Mouse (Mus musculus): ENCODE results near the gene Lsamp. TPM values are rescaled to one million over a fixed set of nuclear protein-coding genes. Genes with fewer than 3 reads are reported as not detected.
A peak's percentile ranks its signal among the peaks of the same experiment; 100 is the strongest.

The Lsamp gene
- polyA plus RNA-seq, 1 experiment from 2014 or later: 5.5 TPM

GRCm38 (mm10) chr16:41745037-41745436, 1760.9 kb downstream of the Lsamp start:
- Histone ChIP-seq H3K4me2 (replicated peaks; ENCODE audit: low read depth, low read length) (no peak overlapping the region), H3K9ac (ENCODE audit: low read depth, low read length) (no peak overlapping the region), H3K27ac (ENCODE audit: low read depth, low read length) (no peak overlapping the region), H3K9me3 (ENCODE audit: control insufficient read depth, low read length) (no peaks in the 10 kb centered on the region), H3K4me3 (ENCODE audit: low read length) (no peak overlapping the region), H3K27me3 (ENCODE audit: control insufficient read depth, insufficient read depth, low read length) (no peaks in the 10 kb centered on the region), H3K36me3 (ENCODE audit: control insufficient read depth, insufficient read depth, low read length) (no peaks in the 10 kb centered on the region), H3K4me1 (ENCODE audit: control insufficient read depth, insufficient read depth, low read length) (no peaks in the 10 kb centered on the region)
- peak; percentile 92 for ATAC-seq (ENCODE audit: low FRiP score, low TSS enrichment)
- WGBS: 32% methylated on average over 4 of the region's 4 CpGs

- Histone ChIP-seq H3K27ac (ENCODE audit: low read depth, low read length) (no peak overlapping the region), H3K36me3 (ENCODE audit: control insufficient read depth, insufficient read depth, low read length) (no peaks in the 10 kb centered on the region), H3K9me3 (ENCODE audit: control insufficient read depth, low read length) (no peaks in the 10 kb centered on the region), H3K9ac (ENCODE audit: low read depth, low read length) (no peak overlapping the region), H3K27me3 (ENCODE audit: control insufficient read depth, insufficient read depth, low read length) (no peaks in the 10 kb centered on the region), H3K4me1 (ENCODE audit: control insufficient read depth, insufficient read depth, low read length) (no peaks in the 10 kb centered on the region), H3K4me2 (replicated peaks; ENCODE audit: low read depth, low read length) (no peak overlapping the region), H3K4me3 (ENCODE audit: low read length) (no peak overlapping the region)
- ATAC-seq (ENCODE audit: low FRiP score, low TSS enrichment): no peak
- 86% methylated on average over 11 of the region's 11 CpGs for whole genome bisulfite sequencing
These were observed 1762.2 kb downstream of the Lsamp start for GRCm38 (mm10) chr16:41746235-41746911.

DNA sequence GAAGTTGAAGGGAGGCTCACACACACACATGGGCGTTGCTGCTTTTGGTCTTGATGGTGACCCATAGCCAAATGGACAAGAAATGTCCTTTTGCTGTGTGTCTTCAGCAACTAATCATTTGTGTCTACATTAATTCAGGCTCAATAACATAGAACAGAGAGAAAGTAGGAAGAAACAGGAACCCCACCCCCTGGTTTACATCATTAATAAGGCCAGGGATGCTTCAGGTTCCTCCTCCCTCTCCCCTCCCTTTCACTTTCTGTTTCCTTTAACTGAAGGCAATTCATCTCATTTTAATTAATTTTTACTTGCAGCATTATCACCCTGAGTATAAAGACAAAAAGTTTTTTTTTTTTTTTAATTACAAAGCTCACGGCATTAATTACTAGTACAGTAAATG, 1763.7 kb downstream of the Lsamp start:
- no peak for ATAC-seq (ENCODE audit: low FRiP score, low TSS enrichment)
- Histone ChIP-seq H3K27ac (ENCODE audit: low read depth, low read length) (no peak overlapping the region), H3K9me3 (ENCODE audit: control insufficient read depth, low read length) (no peaks in the 10 kb centered on the region), H3K9ac (ENCODE audit: low read depth, low read length) (no peak overlapping the region), H3K4me1 (ENCODE audit: control insufficient read depth, insufficient read depth, low read length) (no peaks in the 10 kb centered on the region), H3K4me3 (ENCODE audit: low read length) (no peak overlapping the region), H3K36me3 (ENCODE audit: control insufficient read depth, insufficient read depth, low read length) (no peaks in the 10 kb centered on the region), H3K27me3 (ENCODE audit: control insufficient read depth, insufficient read depth, low read length) (no peaks in the 10 kb centered on the region), H3K4me2 (replicated peaks; ENCODE audit: low read depth, low read length) (no peak overlapping the region)
- WGBS: 74% methylated on average over 2 of the region's 2 CpGs

DNA sequence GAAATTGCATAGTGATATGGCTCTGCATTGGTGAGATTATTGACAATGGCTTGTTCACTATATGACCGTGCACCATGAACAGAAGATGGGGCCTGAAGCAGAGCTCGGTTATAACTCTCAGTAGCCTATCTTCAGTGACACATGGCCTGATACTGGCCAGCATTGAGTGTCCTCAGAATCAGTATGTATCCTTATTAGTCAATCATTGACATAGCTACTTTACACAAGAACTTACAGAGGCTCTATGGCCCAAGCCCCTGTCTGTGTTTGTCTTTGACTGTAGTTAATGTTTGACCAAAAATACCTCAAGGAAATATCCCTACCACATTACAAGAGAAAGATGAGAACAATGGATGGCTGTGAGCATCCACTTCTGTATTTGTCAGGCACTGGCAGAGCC, 1764.6 kb downstream of the Lsamp start:
- H3K27ac ChIP-seq (ENCODE audit: low read depth, low read length): no peak overlapping the region
- no peak overlapping the region for H3K4me2 ChIP-seq (replicated peaks; ENCODE audit: low read depth, low read length)
- no peaks in the 10 kb centered on the region for H3K4me1 ChIP-seq (ENCODE audit: control insufficient read depth, insufficient read depth, low read length)
- no peaks in the 10 kb centered on the region for H3K27me3 ChIP-seq (ENCODE audit: control insufficient read depth, insufficient read depth, low read length)
- no peak overlapping the region for H3K4me3 ChIP-seq (ENCODE audit: low read length)
- H3K9me3 ChIP-seq (ENCODE audit: control insufficient read depth, low read length): no peaks in the 10 kb centered on the region
- peak; percentile 59; the same call in 1 of the 2 replicates for ATAC-seq (ENCODE audit: low FRiP score, low TSS enrichment)
- H3K9ac ChIP-seq (ENCODE audit: low read depth, low read length): no peak overlapping the region
- WGBS: 85% methylated on average over 2 of the region's 2 CpGs
- no peaks in the 10 kb centered on the region for H3K36me3 ChIP-seq (ENCODE audit: control insufficient read depth, insufficient read depth, low read length)

DNA sequence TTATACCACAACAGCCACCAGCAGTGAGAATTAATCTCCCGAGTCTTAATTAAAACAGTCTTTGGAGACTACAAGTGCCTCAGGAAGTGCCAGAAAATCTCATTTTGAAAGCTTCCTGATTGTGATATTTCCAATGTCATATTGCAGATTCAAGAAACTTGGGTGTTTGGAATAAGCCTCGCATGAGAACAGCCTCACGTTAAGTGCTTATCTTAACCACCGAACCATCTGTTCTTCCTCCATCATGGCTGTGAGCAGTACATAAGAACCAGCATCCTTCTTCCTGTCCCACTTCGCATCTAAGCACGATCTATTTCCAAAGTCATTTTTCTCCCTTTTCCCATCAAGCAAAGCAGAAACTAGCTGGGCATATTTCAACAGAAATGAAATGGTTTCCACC, 1780.1 kb downstream of the Lsamp start:
- ATAC-seq (ENCODE audit: low FRiP score, low TSS enrichment): no peak

GRCm38 (mm10) chr16:41771427-41772125, 1787.4 kb downstream of the Lsamp start:
- Histone ChIP-seq H3K9ac (ENCODE audit: low read depth, low read length) (no peak overlapping the region), H3K4me2 (replicated peaks; ENCODE audit: low read depth, low read length) (no peak overlapping the region), H3K4me3 (ENCODE audit: low read length) (no peak overlapping the region), H3K9me3 (ENCODE audit: control insufficient read depth, low read length) (no peaks in the 10 kb centered on the region), H3K4me1 (ENCODE audit: control insufficient read depth, insufficient read depth, low read length) (peaks cover 4% of the 10 kb centered on the region; the same call in 1 of the 2 replicates), H3K27me3 (ENCODE audit: control insufficient read depth, insufficient read depth, low read length) (no peaks in the 10 kb centered on the region), H3K27ac (ENCODE audit: low read depth, low read length) (no peak overlapping the region), H3K36me3 (ENCODE audit: control insufficient read depth, insufficient read depth, low read length) (no peaks in the 10 kb centered on the region)
- ATAC-seq (ENCODE audit: low FRiP score, low TSS enrichment): peak; percentile 82; the same call in 1 of the 2 replicates
- 60% methylated on average over 4 of the region's 4 CpGs for WGBS

More for the DNA sequence above, 1780.1 kb downstream of the Lsamp start:
- H3K9me3 ChIP-seq (ENCODE audit: control insufficient read depth, low read length): no peaks in the 10 kb centered on the region
- 90% methylated on average over 6 of the region's 6 CpGs for WGBS
- H3K36me3 ChIP-seq (ENCODE audit: control insufficient read depth, insufficient read depth, low read length): no peaks in the 10 kb centered on the region
- H3K27me3 ChIP-seq (ENCODE audit: control insufficient read depth, insufficient read depth, low read length): no peaks in the 10 kb centered on the region
- no peak overlapping the region for H3K4me3 ChIP-seq (ENCODE audit: low read length)
- H3K27ac ChIP-seq (ENCODE audit: low read depth, low read length): no peak overlapping the region
- H3K4me1 ChIP-seq (ENCODE audit: control insufficient read depth, insufficient read depth, low read length): no peaks in the 10 kb centered on the region
- no peak overlapping the region for H3K4me2 ChIP-seq (replicated peaks; ENCODE audit: low read depth, low read length)
- H3K9ac ChIP-seq (ENCODE audit: low read depth, low read length): no peak overlapping the region

GRCm38 (mm10) chr16:41777586-41777985, 1793.4 kb downstream of the Lsamp start:
- no peak overlapping the region for H3K4me2 ChIP-seq (replicated peaks; ENCODE audit: low read depth, low read length)
- H3K4me3 ChIP-seq (ENCODE audit: low read length): no peak overlapping the region
- H3K36me3 ChIP-seq (ENCODE audit: control insufficient read depth, insufficient read depth, low read length): no peaks in the 10 kb centered on the region
- H3K9me3 ChIP-seq (ENCODE audit: control insufficient read depth, low read length): no peaks in the 10 kb centered on the region
- 45% methylated on average over 1 of the region's 1 CpGs for WGBS
- no peaks in the 10 kb centered on the region for H3K27me3 ChIP-seq (ENCODE audit: control insufficient read depth, insufficient read depth, low read length)
- ATAC-seq (ENCODE audit: low FRiP score, low TSS enrichment): peak; percentile 60; the same call in 1 of the 2 replicates
- H3K4me1 ChIP-seq (ENCODE audit: control insufficient read depth, insufficient read depth, low read length): no peaks in the 10 kb centered on the region
- H3K27ac ChIP-seq (ENCODE audit: low read depth, low read length): no peak overlapping the region
- H3K9ac ChIP-seq (ENCODE audit: low read depth, low read length): no peak overlapping the region

- no peaks in the 10 kb centered on the region for H3K27me3 ChIP-seq (ENCODE audit: control insufficient read depth, insufficient read depth, low read length)
- H3K9me3 ChIP-seq (ENCODE audit: control insufficient read depth, low read length): no peaks in the 10 kb centered on the region
- 85% methylated on average over 2 of the region's 2 CpGs for WGBS
- H3K4me2 ChIP-seq (replicated peaks; ENCODE audit: low read depth, low read length): no peak overlapping the region
- no peak overlapping the region for H3K27ac ChIP-seq (ENCODE audit: low read depth, low read length)
- no peak for ATAC-seq (ENCODE audit: low FRiP score, low TSS enrichment)
- H3K9ac ChIP-seq (ENCODE audit: low read depth, low read length): no peak overlapping the region
- no peaks in the 10 kb centered on the region for H3K4me1 ChIP-seq (ENCODE audit: control insufficient read depth, insufficient read depth, low read length)
- no peaks in the 10 kb centered on the region for H3K36me3 ChIP-seq (ENCODE audit: control insufficient read depth, insufficient read depth, low read length)
- H3K4me3 ChIP-seq (ENCODE audit: low read length): no peak overlapping the region
These were observed 1801.4 kb downstream of the Lsamp start for GRCm38 (mm10) chr16:41785600-41785999.

DNA sequence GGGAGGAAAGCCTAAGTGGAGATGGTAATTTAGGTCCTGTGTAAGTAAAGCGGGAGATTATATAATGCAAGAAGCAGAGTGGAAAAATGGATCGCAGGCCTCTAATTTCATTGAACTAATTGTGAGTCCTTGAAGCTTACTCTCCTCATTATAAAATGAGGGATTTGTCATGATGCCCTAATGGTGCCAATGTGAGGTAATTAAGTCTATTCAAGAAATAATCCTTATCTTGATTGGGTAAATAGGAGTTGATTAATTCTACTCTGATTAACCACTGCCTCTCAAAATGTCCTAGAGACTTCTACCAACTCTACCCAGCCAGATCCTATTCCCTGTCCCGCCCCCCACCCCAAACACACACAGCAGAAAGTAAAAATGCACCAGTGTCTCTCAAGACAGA, 1802.5 kb downstream of the Lsamp start:
- WGBS: 98% methylated on average over 3 of the region's 3 CpGs
- H3K27ac ChIP-seq (ENCODE audit: low read depth, low read length): no peak overlapping the region
- H3K9me3 ChIP-seq (ENCODE audit: control insufficient read depth, low read length): no peaks in the 10 kb centered on the region
- ATAC-seq (ENCODE audit: low FRiP score, low TSS enrichment): no peak
- H3K4me3 ChIP-seq (ENCODE audit: low read length): no peak overlapping the region
- no peak overlapping the region for H3K4me2 ChIP-seq (replicated peaks; ENCODE audit: low read depth, low read length)
- no peak overlapping the region for H3K9ac ChIP-seq (ENCODE audit: low read depth, low read length)
- H3K36me3 ChIP-seq (ENCODE audit: control insufficient read depth, insufficient read depth, low read length): no peaks in the 10 kb centered on the region
- no peaks in the 10 kb centered on the region for H3K27me3 ChIP-seq (ENCODE audit: control insufficient read depth, insufficient read depth, low read length)
- no peaks in the 10 kb centered on the region for H3K4me1 ChIP-seq (ENCODE audit: control insufficient read depth, insufficient read depth, low read length)

Measured in kidney, embryonic 14.5 days (tissue).